Mouse (Mus musculus) limb, embryonic 15.5 days (tissue): Measurements from ENCODE around the gene 4931429L15Rik. TPM values are rescaled to one million over a fixed set of nuclear protein-coding genes. Genes with fewer than 3 reads are reported as not detected.

ENCODE experiments used
- ATAC-seq: fragments of 200-750 bp; cut with Nextera tagmentation; 2 replicates; pipeline ENCODE4 v1.8.0; 2017; ENCODE audit warnings: low read depth, moderate TSS enrichment; ENCODE audit not compliant: insufficient number of reproducible peaks, low FRiP score, low TSS enrichment
- H3K27ac ChIP-seq: fragments of 300-500 bp; sonication (generic); 2 replicates; pipeline ENCODE4 v1.5.1; 2015; ENCODE audit warnings: moderate library complexity, mild to moderate bottlenecking, inconsistent platforms
- H3K27me3 ChIP-seq: fragments of 300-500 bp; sonication (generic); 2 replicates; pipeline ENCODE4 v1.6.1; 2015; ENCODE audit warnings: inconsistent platforms
- H3K36me3 ChIP-seq: fragments of 300-500 bp; sonication (generic); 2 replicates; pipeline ENCODE4 v1.6.1; 2015; ENCODE audit warnings: inconsistent platforms
- H3K4me1 ChIP-seq: fragments of 300-500 bp; sonication (generic); 2 replicates; pipeline ENCODE4 v1.6.1; 2015; ENCODE audit warnings: inconsistent platforms
- H3K4me2 ChIP-seq: fragments of 300-500 bp; sonication (generic); 2 replicates; pipeline ENCODE4 v1.6.1; 2015; ENCODE audit warnings: mild to moderate bottlenecking, inconsistent platforms
- H3K4me3 ChIP-seq: fragments of 300-500 bp; sonication (generic); 2 replicates; pipeline ENCODE4 v1.5.1; 2015; ENCODE audit warnings: mild to moderate bottlenecking, inconsistent platforms
- H3K9ac ChIP-seq: fragments of 300-500 bp; sonication (generic); 2 replicates; pipeline ENCODE4 v1.6.1; 2015; ENCODE audit warnings: inconsistent platforms
- H3K9me3 ChIP-seq: fragments of 300-500 bp; sonication (generic); 2 replicates; pipeline ENCODE4 v1.6.1; 2016; ENCODE audit warnings: inconsistent platforms
- WGBS: fragments of 180-500 bp; shearing (Covaris S2); methylation state at CpG from one replicate; pipeline ENCODE4 v1.1.7; 2015; 5-methylcytosine and 5-hydroxymethylcytosine counted together
- polyA plus RNA-seq: library from polyadenylated mRNA; unstranded; fragments of >200 nt; fragmentation: Nextera tagmentation; extraction: Ambion mirVana; gene quantifications from 2 replicates; pipeline ENCODE4 v1.2.1, GENCODE M21; 2015

4931429L15Rik gene
- polyA plus RNA-seq, 1 experiment from 2014 or later = not detected

DNA sequence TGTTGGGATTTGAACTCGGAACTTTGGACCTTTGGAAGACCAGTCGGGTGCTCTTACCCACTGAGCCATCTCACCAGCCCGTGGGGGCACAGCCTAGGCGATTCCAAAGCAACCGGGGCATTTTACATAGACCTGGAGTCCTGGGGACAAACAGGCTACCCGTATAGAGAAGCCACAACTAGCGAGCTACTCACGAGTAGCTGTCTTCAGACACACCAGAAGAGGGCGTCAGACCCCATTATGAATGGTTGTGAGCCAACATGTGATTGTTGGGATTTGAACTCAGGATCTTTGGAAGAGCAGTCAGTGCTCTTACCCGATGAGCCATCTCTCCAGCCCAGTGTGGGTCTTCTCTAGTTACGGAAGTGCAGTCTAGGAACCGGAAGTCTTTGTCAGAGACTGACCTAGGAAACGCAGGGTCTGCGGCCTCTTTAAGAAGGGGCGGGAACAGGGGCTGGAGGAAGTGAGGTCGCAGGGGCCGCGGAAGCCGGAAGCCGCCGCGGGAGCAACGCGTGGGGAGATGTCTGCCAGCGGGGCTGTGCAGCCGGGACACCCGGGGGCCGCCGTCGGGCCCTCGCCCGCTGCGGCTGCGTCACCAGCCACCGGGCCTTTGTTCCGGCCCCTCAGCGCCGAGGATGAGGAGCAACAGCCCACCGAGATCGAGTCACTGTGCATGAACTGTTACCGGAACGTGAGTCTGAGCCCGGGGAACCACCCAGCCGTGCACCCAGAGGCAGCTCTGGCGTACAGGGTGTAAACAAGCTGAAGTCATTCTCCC, 46.9 kb downstream of the 4931429L15Rik start, which contains the start of gene Zpr1:
TSS of gene Zpr1 (plus strand) at position 388 of the 778 bp plus-strand sequence.
- Histone ChIP-seq H3K9ac (peak within 1 kb of the TSS; percentile 52), H3K27ac (peak within 1 kb of the TSS; percentile 79), H3K4me1 (peaks cover 21% of the 10 kb centered on the region), H3K36me3 (peaks cover 35% of the 10 kb centered on the region), H3K9me3 (no peaks in the 10 kb centered on the region), H3K27me3 (peaks cover 20% of the 10 kb centered on the region), H3K4me3 (peak within 1 kb of the TSS; percentile 80), H3K4me2 (peak within 1 kb of the TSS; percentile 74)
- WGBS = 6% methylated on average over 45 of the region's 45 CpGs
- ATAC-seq = peak; percentile 84

DNA sequence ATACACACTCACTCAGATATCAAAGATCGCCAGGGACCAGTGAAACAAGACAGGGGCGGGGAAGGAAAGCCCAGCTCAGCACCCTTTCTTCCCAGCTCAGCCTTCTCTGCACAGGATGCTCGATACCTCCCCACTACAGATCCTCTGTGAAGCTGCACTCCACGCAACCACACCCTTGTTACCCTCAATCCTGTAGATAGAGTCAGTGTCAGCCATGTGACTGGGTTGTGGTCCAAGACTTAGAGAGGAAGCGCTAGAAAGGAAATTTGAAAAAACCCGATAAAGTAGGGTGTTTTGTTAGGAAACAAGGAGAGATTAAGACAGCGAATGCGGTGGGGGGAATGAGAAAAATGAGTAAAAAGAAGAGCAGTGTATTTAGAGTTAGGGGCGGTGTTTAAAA, 47.7 kb downstream of the 4931429L15Rik start:
- H3K9me3 ChIP-seq = no peaks in the 10 kb centered on the region
- H3K4me2 ChIP-seq = no peak overlapping the region
- peaks cover 27% of the 10 kb centered on the region for H3K36me3 ChIP-seq
- no peak overlapping the region for H3K9ac ChIP-seq
- 86% methylated on average over 9 of the region's 9 CpGs for WGBS
- ATAC-seq = no peak
- H3K4me3 ChIP-seq = peak overlapping the region; percentile 80; the same call in 1 of the 2 replicates
- peaks cover 21% of the 10 kb centered on the region for H3K4me1 ChIP-seq
- H3K27me3 ChIP-seq = peaks cover 20% of the 10 kb centered on the region
- no peak overlapping the region for H3K27ac ChIP-seq

DNA sequence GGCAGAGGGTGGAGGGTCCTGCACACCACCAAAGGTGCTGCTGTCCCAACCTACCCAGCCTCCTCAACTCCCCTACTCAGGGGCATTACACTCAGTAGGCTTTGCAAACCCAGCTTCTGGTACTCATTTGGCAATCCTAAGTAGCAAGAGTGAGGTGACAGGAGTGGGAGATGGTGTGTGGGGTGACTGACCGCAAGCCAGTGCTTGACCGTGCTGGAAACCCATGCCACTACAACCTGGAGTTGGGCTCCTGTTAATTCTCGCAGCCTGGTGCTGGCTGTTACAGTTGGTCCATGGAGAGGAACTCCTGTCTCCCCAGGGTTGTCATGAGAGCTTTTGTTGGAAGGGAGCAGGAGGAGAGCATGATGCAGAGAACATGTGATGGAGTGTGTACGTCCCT, 49.0 kb downstream of the 4931429L15Rik start:
- Histone ChIP-seq H3K4me2 (no peak overlapping the region), H3K9ac (no peak overlapping the region), H3K27ac (no peak overlapping the region), H3K9me3 (no peaks in the 10 kb centered on the region), H3K4me3 (no peak overlapping the region), H3K36me3 (peaks cover 14% of the 10 kb centered on the region), H3K27me3 (peaks cover 20% of the 10 kb centered on the region), H3K4me1 (peaks cover 21% of the 10 kb centered on the region)
- ATAC-seq = no peak
- WGBS = 90% methylated on average over 4 of the region's 4 CpGs

DNA sequence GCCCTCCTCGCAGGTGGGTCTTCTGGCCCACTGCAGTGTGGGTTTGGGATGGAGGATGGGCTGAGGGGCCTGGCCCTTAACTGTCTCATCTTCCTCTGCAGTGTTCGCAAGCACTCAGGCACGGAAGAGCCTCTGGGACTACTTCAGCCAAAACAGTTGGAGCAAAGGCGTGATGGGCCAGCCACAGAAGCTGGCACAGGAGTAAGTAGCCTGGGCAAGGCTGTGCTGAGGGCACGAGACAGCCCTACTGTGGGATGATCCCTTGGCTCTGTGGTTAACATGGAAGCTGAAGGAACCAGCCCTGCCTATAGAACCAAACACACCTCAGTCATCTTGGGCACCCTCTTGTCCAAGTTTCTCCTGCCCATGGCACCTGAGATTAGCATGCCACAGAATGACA, 50.7 kb downstream of the 4931429L15Rik start:
- ATAC-seq = no peak
- H3K9ac ChIP-seq = no peak overlapping the region
- H3K4me1 ChIP-seq = peaks cover 18% of the 10 kb centered on the region
- no peak overlapping the region for H3K4me3 ChIP-seq
- peaks cover 20% of the 10 kb centered on the region for H3K27me3 ChIP-seq
- no peaks in the 10 kb centered on the region for H3K36me3 ChIP-seq
- no peaks in the 10 kb centered on the region for H3K9me3 ChIP-seq
- H3K4me2 ChIP-seq = no peak overlapping the region
- no peak overlapping the region for H3K27ac ChIP-seq
- WGBS = 83% methylated on average over 5 of the region's 5 CpGs

DNA sequence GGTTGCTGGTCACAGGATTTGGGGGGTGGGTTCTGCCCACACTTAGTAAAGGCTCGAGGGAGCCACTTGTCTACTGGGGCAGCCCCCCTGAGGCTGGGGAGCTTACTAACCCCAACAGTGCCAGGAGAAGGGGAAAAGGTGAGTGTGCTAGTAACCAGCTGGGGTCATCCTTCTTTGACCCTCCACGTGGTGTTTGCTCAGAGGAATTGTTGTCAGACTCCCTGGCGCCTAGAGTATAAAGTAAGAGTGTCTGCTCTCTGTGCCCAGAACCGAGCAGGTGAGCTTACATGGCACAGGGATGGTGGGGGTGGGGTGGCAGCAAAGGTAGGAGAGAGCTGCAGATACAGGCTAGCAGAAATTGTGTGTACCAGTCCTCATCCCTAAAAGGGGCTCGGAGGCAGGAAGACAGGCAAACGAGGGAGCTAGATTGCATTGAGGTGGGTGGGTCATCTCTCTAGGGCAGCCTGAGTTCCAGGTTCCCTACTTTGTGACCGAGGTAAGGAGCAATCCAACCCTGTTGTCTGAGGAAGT, 51.4 kb downstream of the 4931429L15Rik start, which contains the start of gene Apoa5:
TSS of gene Apoa5 (plus strand) at position 291 of the 531 bp plus-strand sequence.
- WGBS = 48% methylated on average over 7 of the region's 7 CpGs
- Histone ChIP-seq H3K9ac (no peak within 1 kb of the TSS), H3K27me3 (peaks cover 20% of the 10 kb centered on the region), H3K36me3 (no peaks in the 10 kb centered on the region), H3K4me2 (no peak within 1 kb of the TSS), H3K9me3 (no peaks in the 10 kb centered on the region), H3K27ac (no peak within 1 kb of the TSS), H3K4me1 (peaks cover 10% of the 10 kb centered on the region), H3K4me3 (no peak within 1 kb of the TSS)
- no peak for ATAC-seq

DNA sequence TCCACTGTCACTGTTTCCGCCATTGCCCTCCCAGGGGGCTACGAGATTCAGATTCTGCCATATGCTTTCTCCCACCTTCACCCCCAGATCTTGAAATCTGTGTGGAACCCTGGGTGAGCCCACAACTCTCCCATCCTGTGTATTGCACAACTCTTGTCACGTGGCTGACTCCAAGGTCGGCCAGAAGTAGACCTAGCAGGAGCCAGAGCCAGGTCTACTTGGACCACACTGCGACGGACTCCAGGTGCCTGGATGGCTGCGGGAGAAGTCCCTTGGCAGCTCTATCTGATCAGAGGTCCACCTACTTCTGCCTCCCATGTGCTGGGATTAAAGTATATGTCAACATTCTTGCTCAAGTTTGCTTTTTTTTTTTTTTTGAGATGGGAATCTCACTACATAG, 58.7 kb downstream of the 4931429L15Rik start:
- H3K4me3 ChIP-seq = no peak overlapping the region
- H3K4me2 ChIP-seq = no peak overlapping the region
- no peaks in the 10 kb centered on the region for H3K36me3 ChIP-seq
- no peaks in the 10 kb centered on the region for H3K27me3 ChIP-seq
- no peaks in the 10 kb centered on the region for H3K9me3 ChIP-seq
- WGBS = 85% methylated on average over 7 of the region's 7 CpGs
- no peak overlapping the region for H3K27ac ChIP-seq
- no peak for ATAC-seq
- H3K9ac ChIP-seq = no peak overlapping the region
- no peaks in the 10 kb centered on the region; the same call in 1 of the 2 replicates for H3K4me1 ChIP-seq

DNA sequence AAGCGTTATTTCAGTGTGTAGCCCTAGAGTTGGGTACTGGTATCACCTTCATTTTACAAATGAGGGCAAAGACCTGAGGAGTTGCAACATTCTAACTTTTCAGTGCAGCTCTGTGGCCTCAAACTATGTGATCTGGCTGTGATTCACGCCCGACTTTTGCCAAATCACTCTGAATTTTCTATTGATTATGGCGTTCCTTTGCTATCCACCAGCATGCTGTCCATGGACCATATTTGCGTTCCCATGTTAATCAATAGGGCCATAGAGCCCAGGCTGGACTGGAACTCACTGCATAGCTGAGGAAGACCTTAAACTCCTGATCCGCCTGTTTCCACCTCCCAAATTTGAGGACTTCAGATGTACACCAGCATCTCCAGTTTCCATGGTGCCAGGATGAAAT, 60.7 kb downstream of the 4931429L15Rik start:
- no peaks in the 10 kb centered on the region for H3K27me3 ChIP-seq
- no peak overlapping the region for H3K4me2 ChIP-seq
- WGBS = 87% methylated on average over 6 of the region's 6 CpGs

DNA sequence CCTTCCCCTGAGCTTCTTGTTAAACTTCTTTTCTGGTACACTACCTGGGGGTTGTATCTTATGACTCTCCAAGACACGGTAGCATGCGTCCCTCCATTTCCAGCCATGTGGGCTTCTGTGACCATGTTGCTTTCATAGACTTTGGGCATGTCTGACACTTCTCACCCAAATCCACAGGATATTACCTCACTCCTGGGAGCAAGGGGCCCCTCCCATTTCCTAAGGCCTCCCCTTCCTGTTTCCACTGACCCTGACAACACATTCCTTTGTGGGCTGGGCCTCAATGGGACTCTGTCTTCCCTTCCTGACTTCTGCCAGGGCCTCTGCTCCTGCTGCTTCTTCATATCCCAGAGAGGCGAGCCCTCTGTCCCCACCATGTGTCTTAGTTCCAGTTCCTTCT, 62.2 kb downstream of the 4931429L15Rik start:
- Histone ChIP-seq H3K4me1 (no peaks in the 10 kb centered on the region; the same call in 1 of the 2 replicates), H3K27ac (no peak overlapping the region), H3K4me2 (no peak overlapping the region), H3K36me3 (no peaks in the 10 kb centered on the region), H3K4me3 (no peak overlapping the region), H3K27me3 (no peaks in the 10 kb centered on the region), H3K9me3 (no peaks in the 10 kb centered on the region), H3K9ac (no peak overlapping the region)
- WGBS = 80% methylated on average over 3 of the region's 3 CpGs
- no peak for ATAC-seq

More for the DNA sequence above, 60.7 kb downstream of the 4931429L15Rik start:
- Histone ChIP-seq H3K36me3 (no peaks in the 10 kb centered on the region), H3K4me3 (no peak overlapping the region), H3K9me3 (no peaks in the 10 kb centered on the region), H3K4me1 (no peaks in the 10 kb centered on the region; the same call in 1 of the 2 replicates), H3K27ac (no peak overlapping the region), H3K9ac (no peak overlapping the region)
- ATAC-seq = no peak

DNA sequence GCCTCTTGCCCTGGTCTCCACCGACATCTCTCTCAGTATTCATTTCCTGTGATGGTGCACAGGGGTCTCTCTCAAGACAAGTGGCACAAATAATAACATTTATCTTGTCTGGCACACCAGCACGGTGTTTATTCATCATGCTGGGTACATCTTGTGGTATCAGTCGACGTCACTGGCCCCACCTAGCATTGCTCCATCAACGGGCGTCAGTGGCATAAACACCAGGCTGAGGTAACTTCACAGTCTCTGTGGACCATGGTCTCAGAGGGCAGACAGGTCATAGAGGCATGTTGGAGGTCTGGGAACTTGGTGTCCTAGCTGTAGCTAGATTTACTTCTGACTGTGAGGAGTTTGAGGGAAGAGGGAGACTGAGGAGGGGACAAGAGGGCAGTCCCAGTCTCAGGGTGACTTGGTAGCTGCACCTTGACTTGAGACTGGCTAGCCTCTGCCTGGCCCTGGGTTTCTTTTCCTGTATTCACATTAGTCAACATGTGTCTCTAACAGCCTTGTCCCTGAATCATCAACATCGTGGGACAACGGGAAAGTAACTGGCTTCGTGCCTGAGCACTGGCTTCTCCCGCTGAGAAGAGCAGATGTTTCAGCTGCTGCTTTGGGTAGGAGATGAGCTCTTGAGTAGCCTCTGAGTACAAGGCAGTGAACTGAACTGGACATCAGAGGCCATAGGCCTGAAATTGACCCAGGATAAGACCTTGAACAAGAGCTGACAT, 63.0 kb downstream of the 4931429L15Rik start:
- H3K36me3 ChIP-seq = no peaks in the 10 kb centered on the region
- ATAC-seq = no peak
- 86% methylated on average over 10 of the region's 10 CpGs for WGBS
- no peak overlapping the region for H3K4me3 ChIP-seq
- no peaks in the 10 kb centered on the region; the same call in 1 of the 2 replicates for H3K4me1 ChIP-seq
- H3K9ac ChIP-seq = no peak overlapping the region
- no peaks in the 10 kb centered on the region for H3K9me3 ChIP-seq
- no peaks in the 10 kb centered on the region for H3K27me3 ChIP-seq
- no peak overlapping the region for H3K4me2 ChIP-seq
- H3K27ac ChIP-seq = no peak overlapping the region

DNA sequence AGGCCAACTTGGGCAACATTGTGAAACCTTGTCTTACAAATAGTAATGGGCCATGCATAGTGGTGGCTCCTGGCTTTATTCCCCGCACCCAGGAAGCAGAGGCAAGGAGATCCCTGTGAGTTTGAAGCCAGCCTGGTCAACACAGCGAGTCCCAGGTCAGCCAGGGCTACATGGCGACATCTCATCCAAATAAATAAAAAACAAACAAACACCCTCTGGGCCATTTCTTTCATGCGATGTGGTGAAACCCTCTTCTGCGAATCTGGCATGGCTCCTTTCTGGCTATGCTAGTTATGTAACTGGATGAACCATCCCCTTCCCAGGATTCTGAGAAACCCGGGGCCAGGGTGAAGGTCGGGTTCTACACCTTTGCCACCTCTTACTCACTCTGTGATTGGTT, 63.6 kb downstream of the 4931429L15Rik start:
- H3K27me3 ChIP-seq = no peaks in the 10 kb centered on the region
- no peak for ATAC-seq
- no peaks in the 10 kb centered on the region; the same call in 1 of the 2 replicates for H3K4me1 ChIP-seq
- no peaks in the 10 kb centered on the region for H3K36me3 ChIP-seq
- no peaks in the 10 kb centered on the region for H3K9me3 ChIP-seq
- H3K9ac ChIP-seq = no peak overlapping the region
- H3K4me3 ChIP-seq = no peak overlapping the region
- no peak overlapping the region for H3K27ac ChIP-seq
- H3K4me2 ChIP-seq = no peak overlapping the region
- WGBS = 87% methylated on average over 7 of the region's 7 CpGs
